Mouse (Mus musculus): ENCODE measurements around the gene Wdr24.

Wdr24 gene

DNA sequence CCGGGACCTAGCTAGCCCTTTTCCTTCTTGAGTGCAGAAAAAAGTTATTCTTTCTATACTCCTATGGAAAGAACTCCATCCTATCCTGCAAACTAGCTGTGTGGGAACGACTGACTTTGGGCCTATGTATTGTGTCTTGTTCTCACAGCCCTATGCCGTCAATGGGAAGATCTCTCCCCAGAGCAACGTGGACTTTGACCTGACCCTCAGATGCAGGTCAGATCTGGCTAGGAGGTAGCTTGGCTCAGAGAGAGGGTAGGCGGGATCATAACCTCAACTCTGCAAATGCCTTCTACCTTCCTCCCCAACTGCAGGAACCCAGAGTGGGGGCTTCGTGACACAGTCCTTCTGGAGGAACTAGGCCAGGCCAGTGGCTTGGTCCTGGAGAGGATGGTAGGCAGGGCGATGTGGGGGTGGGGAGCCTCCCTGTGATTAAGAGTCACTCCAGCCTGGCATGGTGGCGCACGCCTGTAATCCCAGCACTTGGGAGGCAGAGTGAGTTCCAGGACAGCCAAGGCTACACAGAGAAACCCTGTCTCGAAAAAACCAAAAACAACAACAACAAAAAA, 53.0 kb downstream of the Wdr24 start:
- DNase-seq (ENCODE audit: low spot score in 2 of 2): no peak

DNA sequence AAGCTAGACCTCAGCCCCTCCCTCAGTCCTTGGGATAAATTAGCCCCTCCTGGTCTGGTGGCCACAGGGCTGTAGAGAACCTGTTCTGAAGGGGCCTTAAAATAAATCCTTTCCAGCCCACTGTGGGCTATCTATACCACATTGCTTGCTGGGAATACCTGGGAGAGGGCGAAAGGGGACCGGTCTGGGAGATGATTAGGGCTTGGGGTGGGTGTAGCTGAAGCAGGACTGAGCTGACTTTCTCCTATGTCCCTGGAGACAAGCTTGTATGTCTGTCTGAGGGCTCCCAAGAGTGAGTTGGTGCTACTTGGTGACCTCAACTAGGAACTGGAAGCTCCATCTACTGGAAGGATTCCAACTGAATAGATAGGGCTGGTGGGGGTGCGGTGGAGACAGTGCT, 53.6 kb downstream of the Wdr24 start:
- DNase-seq (ENCODE audit: low spot score in 2 of 2): no peak

GRCm38 (mm10) chr17:25877741-25878610, 54.5 kb downstream of the Wdr24 start:
- DNase-seq (ENCODE audit: low spot score in 2 of 2): no peak
